Mouse (Mus musculus): ENCODE data around the gene Trh. TPM values are rescaled to one million over a fixed set of nuclear protein-coding genes. Genes with fewer than 3 reads are reported as not detected.

Gene Trh
- polyA plus RNA-seq, 1 experiment from 2014 or later, result 0.84 TPM

DNA sequence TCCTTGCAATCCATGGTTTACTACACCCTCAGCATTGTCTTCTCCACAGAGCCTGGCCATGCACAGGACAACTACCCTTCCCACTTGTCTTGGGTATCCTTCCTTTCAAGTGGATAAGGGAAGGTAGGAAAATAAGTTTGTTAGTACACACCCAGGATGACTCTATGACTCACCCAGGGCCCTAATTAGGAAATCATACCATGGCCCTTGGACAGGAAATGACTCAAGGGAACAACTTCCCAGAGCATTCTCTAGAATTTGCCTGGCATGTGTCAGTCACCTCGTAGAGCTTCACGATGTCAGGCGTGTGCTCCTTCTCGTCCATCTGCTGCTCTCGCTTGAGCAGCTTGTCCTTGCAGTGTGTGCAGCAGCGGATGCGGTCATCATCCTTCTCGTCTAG lies 45.0 kb downstream of the Trh start:
- WGBS, result 93% methylated on average over 8 of the region's 8 CpGs
- peaks cover 19% of the 10 kb centered on the region for H3K36me3 ChIP-seq (ENCODE audit: control insufficient read depth, insufficient read depth, low read length)
- no peak overlapping the region for H3K4me2 ChIP-seq (ENCODE audit: low read depth, low read length)
- no peak overlapping the region for H3K9ac ChIP-seq (ENCODE audit: low read length)
- ATAC-seq (ENCODE audit: insufficient read depth, low FRiP score), result no peak
- H3K9me3 ChIP-seq (replicated peaks; ENCODE audit: control insufficient read depth, low read length), result no peaks in the 10 kb centered on the region
- no peak overlapping the region for H3K27ac ChIP-seq (ENCODE audit: low read length)
- no peak overlapping the region for H3K4me3 ChIP-seq (replicated peaks; ENCODE audit: low read length)
- H3K27me3 ChIP-seq (ENCODE audit: control insufficient read depth, insufficient read depth, low read length), result no peaks in the 10 kb centered on the region
- H3K4me1 ChIP-seq (ENCODE audit: control insufficient read depth, insufficient read depth, low read length), result no peaks in the 10 kb centered on the region

Other genes with a start within 250 kb of the Trh start
- 11.5 and 14.7 TPM in 2 replicates for gene Nr2c2, start 153.3 kb downstream of the Trh start, polyA plus RNA-seq (2015; fragmentation: Nextera tagmentation; extraction: Ambion mirVana)
- 81.3 and 89.8 TPM in 2 replicates for gene Mrps25, start 60.6 kb downstream of the Trh start, polyA plus RNA-seq (2015; fragmentation: Nextera tagmentation; extraction: Ambion mirVana)
- 23.8 and 24.4 TPM in 2 replicates for gene Rbsn, start 29.7 kb downstream of the Trh start, polyA plus RNA-seq (2015; fragmentation: Nextera tagmentation; extraction: Ambion mirVana)

Data from stomach, embryonic 16.5 days (tissue).